Mouse (Mus musculus): ENCODE results near the gene Scaf4.

- TF ChIP-seq CTCF (conservative IDR thresholded peaks at IDR 0.05; ENCODE audit: insufficient read depth, insufficient read length, low read depth, low read length), result no peak
- TF ChIP-seq POLR2A (IDR thresholded peaks at IDR 0.05; ENCODE audit: low read depth, low read length), result no peak
Measured at GRCm38 (mm10) chr16:90310488-90311135, 26.3 kb upstream of the Scaf4 start.

All from kidney, adult 2 months (tissue).